Mouse (Mus musculus): Measurements from ENCODE around the gene 2610042L04Rik. TPM values are rescaled to one million over a fixed set of nuclear protein-coding genes. Genes with fewer than 3 reads are reported as not detected.
"Not testable (repeated sequence)": the region's sequence is repeated elsewhere in the genome, so short reads cannot be mapped to it uniquely, and the experiment has no call there.

The 2610042L04Rik gene
- polyA plus RNA-seq (2016; fragmentation: Nextera tagmentation; extraction: Ambion mirVana): 0.94 and 1.4 TPM in 2 replicates

- not testable (repeated sequence) for ATAC-seq (ENCODE audit: low FRiP score)
These were observed at the start of gene 2610042L04Rik for GRCm38 (mm10) chr14:4334476-4335080. Gene 2610042L04Rik, plus strand, starts transcription at chr14:4334763.

DNA sequence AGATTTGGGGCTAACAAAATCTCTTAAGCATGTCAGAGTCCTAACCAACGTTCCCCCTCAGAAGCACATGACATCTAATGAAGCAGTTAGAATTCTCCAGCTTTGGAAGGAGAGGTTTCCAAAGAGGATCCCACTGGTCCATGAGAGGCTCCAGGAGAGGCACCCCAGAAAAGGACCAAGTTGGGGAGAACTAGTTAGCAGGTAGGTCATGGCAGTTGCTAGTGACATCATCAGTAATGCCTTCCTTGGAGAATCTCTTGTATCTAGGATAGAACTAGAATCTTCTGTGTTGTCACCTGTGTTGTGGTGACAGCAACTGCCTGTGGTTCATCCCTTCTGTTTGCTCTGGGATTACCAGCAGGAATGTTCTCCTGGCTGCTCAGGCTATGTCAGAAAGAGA, 17.6 kb upstream of the 2610042L04Rik start, which contains the start of gene Gm3149:
Gene Gm3149, plus strand, starts transcription at position 301 of the 400 bp plus-strand sequence.
- not testable (repeated sequence) for ATAC-seq (ENCODE audit: low FRiP score); H3K4me2 ChIP-seq (replicated peaks); H3K4me3 ChIP-seq; H3K9me3 ChIP-seq (replicated peaks); H3K27me3 ChIP-seq; H3K36me3 ChIP-seq; H3K9ac ChIP-seq; H3K27ac ChIP-seq; H3K4me1 ChIP-seq
- no CpG with 5 or more reads among the region's 1 CpGs for WGBS

More at GRCm38 (mm10) chr14:4334476-4335080, at the start of gene 2610042L04Rik:
- not testable (repeated sequence) for H3K36me3 ChIP-seq; H3K4me1 ChIP-seq; H3K27ac ChIP-seq; H3K9me3 ChIP-seq (replicated peaks); H3K27me3 ChIP-seq
- Histone ChIP-seq H3K4me3 (peak within 1 kb of the TSS; percentile 44), H3K9ac (peak within 1 kb of the TSS; percentile 59), H3K4me2 (replicated peaks) (peak within 1 kb of the TSS; percentile 69)
- WGBS: 2% methylated on average over 19 of the region's 48 CpGs

DNA sequence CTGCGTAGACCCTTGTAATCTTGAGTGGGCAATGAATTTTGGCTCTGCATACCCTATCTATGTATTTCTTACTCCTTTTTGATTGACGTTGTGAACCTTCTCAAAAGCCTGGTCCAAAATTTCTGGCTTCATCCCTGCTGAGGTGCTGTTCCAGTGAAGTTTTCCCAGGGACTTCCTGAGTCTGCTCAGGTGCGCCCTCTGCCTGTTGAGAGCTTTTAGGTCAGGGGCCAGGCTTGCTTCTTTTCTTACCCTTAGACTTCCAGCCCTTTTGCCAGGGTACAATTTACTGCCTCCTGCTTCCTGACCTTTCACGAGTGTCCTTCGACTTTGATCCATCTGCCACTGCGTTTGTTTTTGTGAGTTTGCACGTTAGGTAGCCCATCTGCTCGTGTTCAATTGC, 943 bp downstream of the 2610042L04Rik start:
- H3K4me2 ChIP-seq (replicated peaks); H3K4me3 ChIP-seq; H3K27ac ChIP-seq; H3K36me3 ChIP-seq; H3K27me3 ChIP-seq; H3K9ac ChIP-seq; ATAC-seq (ENCODE audit: low FRiP score); H3K4me1 ChIP-seq; H3K9me3 ChIP-seq (replicated peaks): not testable (repeated sequence)
- 10% methylated on average over 8 of the region's 8 CpGs for WGBS

DNA sequence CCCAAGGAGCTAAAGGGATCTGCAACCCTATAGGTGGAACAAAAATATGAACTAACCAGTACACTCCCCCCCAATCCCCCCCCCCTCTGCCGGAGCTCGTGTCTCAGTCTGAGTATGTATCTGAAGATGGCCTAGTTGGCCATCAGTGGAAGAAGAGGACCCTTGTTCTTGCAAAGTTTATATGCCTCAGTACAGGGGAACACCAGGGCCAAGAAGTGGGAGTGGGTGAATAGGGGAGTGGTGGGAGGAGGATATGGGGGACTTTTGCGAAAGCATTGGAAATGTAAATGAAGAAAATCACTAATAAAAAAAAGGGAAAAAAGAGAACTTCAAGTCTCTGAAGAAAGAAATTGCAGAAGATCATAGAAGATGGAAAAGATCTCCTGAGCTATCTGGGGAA, 34.4 kb downstream of the 2610042L04Rik start:
- H3K9ac ChIP-seq; H3K27ac ChIP-seq; H3K4me2 ChIP-seq (replicated peaks); H3K4me3 ChIP-seq; ATAC-seq (ENCODE audit: low FRiP score); H3K4me1 ChIP-seq; H3K9me3 ChIP-seq (replicated peaks); H3K36me3 ChIP-seq; H3K27me3 ChIP-seq: not testable (repeated sequence)
- 87% methylated on average over 3 of the region's 3 CpGs for WGBS

GRCm38 (mm10) chr14:4369691-4370090, 35.1 kb downstream of the 2610042L04Rik start:
- H3K9ac ChIP-seq; H3K4me2 ChIP-seq (replicated peaks); H3K9me3 ChIP-seq (replicated peaks); H3K27me3 ChIP-seq; H3K4me1 ChIP-seq; H3K36me3 ChIP-seq; H3K27ac ChIP-seq; ATAC-seq (ENCODE audit: low FRiP score); H3K4me3 ChIP-seq: not testable (repeated sequence)
- WGBS: 85% methylated on average over 3 of the region's 3 CpGs

- H3K36me3 ChIP-seq; H3K4me1 ChIP-seq; ATAC-seq (ENCODE audit: low FRiP score); H3K4me3 ChIP-seq; H3K4me2 ChIP-seq (replicated peaks); H3K9me3 ChIP-seq (replicated peaks); H3K27me3 ChIP-seq; H3K27ac ChIP-seq; H3K9ac ChIP-seq: not testable (repeated sequence)
These were observed 43.3 kb downstream of the 2610042L04Rik start for GRCm38 (mm10) chr14:4377871-4378270.

- H3K36me3 ChIP-seq; H3K4me2 ChIP-seq (replicated peaks); H3K27me3 ChIP-seq; ATAC-seq (ENCODE audit: low FRiP score); H3K9ac ChIP-seq; H3K27ac ChIP-seq; H3K4me1 ChIP-seq; H3K9me3 ChIP-seq (replicated peaks); H3K4me3 ChIP-seq: not testable (repeated sequence)
These were observed 51.0 kb downstream of the 2610042L04Rik start for GRCm38 (mm10) chr14:4385606-4386005.

DNA sequence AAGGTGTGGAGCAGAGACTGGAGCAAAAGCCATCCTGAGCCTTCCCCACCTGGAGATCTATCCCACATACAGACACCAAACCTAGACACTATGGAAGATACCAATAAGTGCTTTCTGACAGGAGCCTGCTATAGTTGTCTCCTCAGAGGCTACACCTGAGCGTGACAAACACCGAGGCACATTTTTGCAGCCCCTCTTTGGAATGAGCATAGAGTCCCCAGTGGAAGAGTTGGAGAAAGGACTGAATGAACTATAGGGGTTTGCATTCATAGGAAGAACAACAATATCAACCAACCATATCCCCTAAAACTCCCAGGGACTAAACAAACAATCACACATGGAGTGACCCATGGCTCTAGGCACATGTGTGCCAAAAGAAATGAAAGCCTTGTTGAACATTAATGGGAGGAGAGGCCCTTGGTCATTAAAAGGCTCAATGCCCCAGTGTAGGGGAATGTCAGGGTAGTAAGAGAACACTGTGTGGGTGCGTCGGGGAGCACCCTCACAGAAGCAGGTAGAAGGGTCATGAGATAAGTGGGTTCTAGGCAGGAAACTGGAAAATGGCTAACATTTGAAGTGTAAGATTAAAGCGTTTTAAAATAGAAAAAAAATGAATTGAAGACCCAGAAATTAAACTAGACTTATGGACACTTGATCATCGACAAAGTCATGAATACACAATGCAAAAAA, 58.4 kb downstream of the 2610042L04Rik start:
- H3K27me3 ChIP-seq; H3K4me2 ChIP-seq (replicated peaks); H3K4me1 ChIP-seq; ATAC-seq (ENCODE audit: low FRiP score); H3K9me3 ChIP-seq (replicated peaks); H3K4me3 ChIP-seq; H3K27ac ChIP-seq; H3K9ac ChIP-seq; H3K36me3 ChIP-seq: not testable (repeated sequence)
- WGBS: 92% methylated on average over 4 of the region's 6 CpGs

DNA sequence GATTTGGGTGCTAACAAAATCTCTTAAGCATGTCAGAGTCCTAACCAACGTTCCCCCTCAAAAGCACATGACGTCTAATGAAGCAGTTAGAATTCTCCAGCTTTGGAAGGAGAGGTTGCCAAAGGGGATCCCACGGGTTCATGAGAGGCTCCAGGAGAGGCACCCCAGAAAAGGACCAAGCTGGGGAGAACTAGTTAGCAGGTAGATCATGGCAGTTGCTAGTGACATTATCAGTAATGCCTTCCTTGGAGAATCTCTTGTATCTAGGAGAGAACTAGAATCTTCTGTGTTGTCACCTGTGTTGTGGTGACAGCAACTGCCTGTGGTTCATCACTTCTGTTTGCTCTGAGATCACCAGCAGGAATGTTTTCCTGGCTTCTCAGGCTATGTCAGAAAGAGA, 62.7 kb downstream of the 2610042L04Rik start, which contains the start of gene Gm3159:
Gene Gm3159, plus strand, starts transcription at position 301 of the 400 bp plus-strand sequence.
- WGBS: 75% methylated on average over 1 of the region's 3 CpGs
- H3K4me3 ChIP-seq; H3K27ac ChIP-seq; H3K9me3 ChIP-seq (replicated peaks); H3K4me2 ChIP-seq (replicated peaks); H3K27me3 ChIP-seq; H3K9ac ChIP-seq; H3K4me1 ChIP-seq; H3K36me3 ChIP-seq; ATAC-seq (ENCODE audit: low FRiP score): not testable (repeated sequence)

DNA sequence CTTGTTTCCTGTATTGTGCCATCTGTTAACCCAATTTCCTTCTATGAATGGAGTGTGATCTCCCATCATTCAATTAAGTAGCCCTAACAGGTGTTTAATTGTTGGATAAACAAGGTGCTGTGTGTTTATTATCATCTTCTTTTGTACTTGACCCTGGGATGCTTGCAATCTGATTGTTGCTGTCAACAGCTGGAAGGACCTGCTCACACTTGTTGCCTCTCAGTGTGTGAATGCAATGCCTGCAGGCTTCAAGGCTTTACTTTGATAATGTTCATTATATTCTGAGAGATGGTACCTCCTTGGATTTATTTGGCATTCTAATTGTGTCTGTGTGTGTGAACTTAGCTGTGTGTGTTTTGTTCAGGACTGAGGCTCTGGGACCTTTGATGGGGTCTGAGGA, 64.1 kb downstream of the 2610042L04Rik start:
- not testable (repeated sequence) for ATAC-seq (ENCODE audit: low FRiP score); H3K4me1 ChIP-seq

GRCm38 (mm10) chr14:4400115-4400789, 65.7 kb downstream of the 2610042L04Rik start:
- not testable (repeated sequence) for ATAC-seq (ENCODE audit: low FRiP score); H3K9ac ChIP-seq; H3K9me3 ChIP-seq (replicated peaks); H3K4me2 ChIP-seq (replicated peaks); H3K4me1 ChIP-seq; H3K27ac ChIP-seq; H3K4me3 ChIP-seq; H3K27me3 ChIP-seq; H3K36me3 ChIP-seq
- whole genome bisulfite sequencing: 91% methylated on average over 5 of the region's 5 CpGs

More for the DNA sequence above, 64.1 kb downstream of the 2610042L04Rik start:
- not testable (repeated sequence) for H3K36me3 ChIP-seq; H3K27me3 ChIP-seq; H3K9me3 ChIP-seq (replicated peaks); H3K4me2 ChIP-seq (replicated peaks); H3K4me3 ChIP-seq; H3K9ac ChIP-seq; H3K27ac ChIP-seq

- H3K9me3 ChIP-seq (replicated peaks); H3K4me1 ChIP-seq; H3K27ac ChIP-seq; H3K9ac ChIP-seq; H3K36me3 ChIP-seq; H3K4me2 ChIP-seq (replicated peaks); H3K27me3 ChIP-seq; ATAC-seq (ENCODE audit: low FRiP score); H3K4me3 ChIP-seq: not testable (repeated sequence)
- WGBS: 79% methylated on average over 5 of the region's 5 CpGs
These were observed 66.7 kb downstream of the 2610042L04Rik start for GRCm38 (mm10) chr14:4401245-4401644.

DNA sequence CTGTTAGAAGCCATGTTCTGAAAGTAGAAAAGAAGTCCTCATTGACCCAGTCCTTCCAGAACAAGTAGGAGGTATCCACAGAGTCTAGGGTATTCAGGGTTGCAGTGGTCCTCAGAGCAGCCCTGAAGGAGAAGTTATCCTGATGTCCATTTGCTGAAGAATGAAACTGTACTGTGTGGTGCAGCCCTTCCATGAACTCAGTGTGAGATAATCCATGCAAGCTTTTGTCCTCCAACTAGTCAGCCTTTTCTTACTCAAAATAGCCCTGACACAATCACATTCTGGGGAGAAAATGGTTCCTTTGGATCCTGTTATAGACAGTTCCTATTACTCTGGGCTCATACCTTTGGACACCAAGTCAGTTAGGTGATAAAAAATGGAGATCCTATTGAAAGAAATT, 69.3 kb downstream of the 2610042L04Rik start:
- not testable (repeated sequence) for H3K27ac ChIP-seq; H3K4me2 ChIP-seq (replicated peaks); H3K4me3 ChIP-seq; H3K36me3 ChIP-seq; H3K4me1 ChIP-seq; H3K9me3 ChIP-seq (replicated peaks); H3K27me3 ChIP-seq; H3K9ac ChIP-seq; ATAC-seq (ENCODE audit: low FRiP score)
